Mouse (Mus musculus) E14TG2a.4 (cell line): ENCODE measurements around the gene Aoc3.

Source experiments
- CTCF ChIP-seq: conservative IDR thresholded peaks from 2 replicates; pipeline ENCODE4 v1.5.1; 2014; ENCODE audit warnings: low read length
- NANOG ChIP-seq: IDR thresholded peaks from 2 replicates; pipeline ENCODE4 v1.6.1; 2014; ENCODE audit warnings: borderline replicate concordance, low read length, mixed read lengths
- POU5F1 ChIP-seq: IDR thresholded peaks from 2 replicates; pipeline ENCODE4 v1.6.1; 2014; ENCODE audit warnings: low read length, borderline replicate concordance

GRCm38 (mm10) chr11:101327311-101327710 lies 3.1 kb upstream of the Aoc3 start:
- TF ChIP-seq CTCF: no peak
- TF ChIP-seq NANOG: no peak
- TF ChIP-seq POU5F1: no peak
